Mouse (Mus musculus): ENCODE measurements at regions not wholly inside any gene's neighbourhood (a gene's known extent, or its start where the extent isn't known, plus 50 kb on each side); places are given as distances from the start of the nearest gene placed in this dataset.

DNA sequence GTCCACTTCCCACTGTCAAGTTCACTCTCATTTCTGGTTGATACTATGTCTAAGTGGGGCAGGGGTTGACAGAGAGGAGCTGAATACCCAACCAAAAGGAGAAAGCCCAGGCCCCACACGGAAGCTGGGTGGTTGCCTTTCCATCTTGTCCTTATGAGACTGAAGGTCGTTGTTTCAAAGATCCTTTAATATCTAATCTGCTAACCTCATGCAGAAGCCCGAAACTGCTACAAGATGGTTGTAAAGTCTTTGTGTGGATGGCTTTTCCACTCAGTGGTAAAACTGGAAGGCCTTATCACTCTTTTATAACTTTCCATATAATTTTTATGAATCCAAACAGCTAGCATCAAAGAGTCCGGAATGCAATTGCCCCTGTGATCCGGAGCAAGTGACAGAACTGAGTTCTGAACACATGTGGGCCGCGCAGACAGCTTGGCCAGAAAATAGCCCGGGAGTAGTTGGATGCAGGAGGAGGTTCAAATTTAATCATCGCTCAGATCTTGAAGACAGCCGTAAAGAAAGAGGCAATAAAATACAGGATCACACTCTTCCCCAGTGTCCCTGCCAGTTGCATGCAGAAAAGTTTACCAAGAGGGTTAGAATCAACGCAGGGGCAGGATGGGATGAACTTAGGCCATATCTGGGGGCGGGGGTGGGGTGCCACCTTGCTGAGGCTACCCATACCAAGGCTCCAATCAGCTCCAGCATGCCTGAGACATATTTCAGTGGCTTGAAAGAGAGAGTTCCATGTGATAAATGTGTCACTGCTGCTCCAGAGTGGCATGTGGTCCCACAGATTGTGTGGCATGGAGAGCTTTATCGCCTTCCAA lies 207.2 kb downstream of the 3110018I06Rik start:
- Histone ChIP-seq H3K4me3 (ENCODE audit: low read depth, low read length) (no peak overlapping the region), H3K36me3 (ENCODE audit: control insufficient read depth, insufficient read depth, low read length) (no peaks in the 10 kb centered on the region), H3K4me2 (replicated peaks; ENCODE audit: low read depth, low read length) (no peak overlapping the region), H3K9ac (replicated peaks; ENCODE audit: low read depth, low read length) (no peak overlapping the region), H3K9me3 (ENCODE audit: control insufficient read depth, low read depth, low read length) (no peaks in the 10 kb centered on the region), H3K27ac (ENCODE audit: low read length) (no peak overlapping the region), H3K27me3 (ENCODE audit: control insufficient read depth, insufficient read depth, low read length) (no peaks in the 10 kb centered on the region), H3K4me1 (ENCODE audit: control insufficient read depth, insufficient read depth, low read length) (no peaks in the 10 kb centered on the region)
- 83% methylated on average over 13 of the region's 13 CpGs for WGBS
- ATAC-seq (ENCODE audit: insufficient number of reproducible peaks, insufficient read depth, low FRiP score, low read depth): no peak

DNA sequence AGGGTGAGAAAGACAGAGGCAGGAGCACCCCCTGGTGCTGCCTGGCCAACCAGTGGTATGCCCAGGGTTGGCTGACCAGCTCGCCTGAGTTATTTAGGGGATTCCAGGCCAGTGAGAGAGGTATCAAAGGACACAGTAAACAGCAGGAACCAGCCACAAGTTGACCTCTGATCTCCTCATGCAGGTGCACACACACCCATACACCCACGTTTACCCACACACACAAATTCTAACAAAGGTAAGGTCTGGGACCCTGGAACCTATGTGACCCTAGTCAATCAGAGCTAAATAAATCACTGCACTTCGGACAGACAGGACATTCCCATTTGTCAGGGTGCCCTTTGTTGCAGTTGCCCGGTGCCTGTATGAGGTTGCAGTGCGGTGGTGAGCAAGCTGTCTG lies 211.9 kb downstream of the 3110018I06Rik start:
- 24% methylated on average over 5 of the region's 5 CpGs for whole genome bisulfite sequencing
- no peak overlapping the region for H3K9ac ChIP-seq (replicated peaks; ENCODE audit: low read depth, low read length)
- no peak overlapping the region for H3K4me2 ChIP-seq (replicated peaks; ENCODE audit: low read depth, low read length)
- H3K36me3 ChIP-seq (ENCODE audit: control insufficient read depth, insufficient read depth, low read length): no peaks in the 10 kb centered on the region
- H3K27me3 ChIP-seq (ENCODE audit: control insufficient read depth, insufficient read depth, low read length): no peaks in the 10 kb centered on the region
- H3K27ac ChIP-seq (ENCODE audit: low read length): no peak overlapping the region
- no peaks in the 10 kb centered on the region for H3K9me3 ChIP-seq (ENCODE audit: control insufficient read depth, low read depth, low read length)
- H3K4me3 ChIP-seq (ENCODE audit: low read depth, low read length): no peak overlapping the region
- H3K4me1 ChIP-seq (ENCODE audit: control insufficient read depth, insufficient read depth, low read length): no peaks in the 10 kb centered on the region
- no peak for ATAC-seq (ENCODE audit: insufficient number of reproducible peaks, insufficient read depth, low FRiP score, low read depth)

DNA sequence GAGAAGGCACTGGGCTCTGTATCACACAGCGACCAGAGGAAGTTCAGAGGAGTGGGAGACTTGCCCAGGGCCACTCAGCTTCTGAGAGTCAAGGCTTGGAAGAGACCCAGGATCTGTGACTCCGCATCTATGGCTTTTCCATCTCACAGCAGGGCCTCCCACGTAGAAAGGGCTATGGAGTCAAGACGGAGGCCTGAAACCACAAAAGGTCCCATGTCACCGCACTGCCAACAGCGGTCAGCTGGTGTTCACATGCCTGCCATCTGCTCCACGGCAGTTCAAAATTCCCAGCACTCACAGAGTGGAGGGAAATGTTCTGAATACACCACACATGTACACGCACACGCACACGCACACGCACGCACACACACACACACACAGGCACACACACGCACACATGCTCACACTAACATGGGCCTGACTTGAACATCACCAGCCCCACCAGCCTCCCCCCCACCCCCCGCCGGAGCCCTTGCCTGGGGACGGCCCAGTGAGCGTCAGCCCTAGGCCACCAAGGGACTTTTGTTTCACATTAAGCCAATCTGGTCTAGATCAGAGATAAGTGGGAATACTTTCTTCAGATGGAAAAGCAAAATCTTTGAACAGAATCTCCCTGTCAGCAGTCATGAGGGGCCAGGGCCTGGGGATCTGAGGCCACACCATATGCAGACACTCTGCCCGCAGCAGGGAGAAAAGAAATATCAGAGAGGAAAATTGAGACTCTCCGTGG lies 212.6 kb downstream of the 3110018I06Rik start:
- H3K4me3 ChIP-seq (ENCODE audit: low read depth, low read length): no peak overlapping the region
- H3K27me3 ChIP-seq (ENCODE audit: control insufficient read depth, insufficient read depth, low read length): no peaks in the 10 kb centered on the region
- no peaks in the 10 kb centered on the region for H3K36me3 ChIP-seq (ENCODE audit: control insufficient read depth, insufficient read depth, low read length)
- no peak overlapping the region for H3K9ac ChIP-seq (replicated peaks; ENCODE audit: low read depth, low read length)
- 74% methylated on average over 19 of the region's 19 CpGs for WGBS
- no peak overlapping the region for H3K4me2 ChIP-seq (replicated peaks; ENCODE audit: low read depth, low read length)
- no peak for ATAC-seq (ENCODE audit: insufficient number of reproducible peaks, insufficient read depth, low FRiP score, low read depth)
- H3K9me3 ChIP-seq (ENCODE audit: control insufficient read depth, low read depth, low read length): no peaks in the 10 kb centered on the region
- no peak overlapping the region for H3K27ac ChIP-seq (ENCODE audit: low read length)
- H3K4me1 ChIP-seq (ENCODE audit: control insufficient read depth, insufficient read depth, low read length): no peaks in the 10 kb centered on the region

DNA sequence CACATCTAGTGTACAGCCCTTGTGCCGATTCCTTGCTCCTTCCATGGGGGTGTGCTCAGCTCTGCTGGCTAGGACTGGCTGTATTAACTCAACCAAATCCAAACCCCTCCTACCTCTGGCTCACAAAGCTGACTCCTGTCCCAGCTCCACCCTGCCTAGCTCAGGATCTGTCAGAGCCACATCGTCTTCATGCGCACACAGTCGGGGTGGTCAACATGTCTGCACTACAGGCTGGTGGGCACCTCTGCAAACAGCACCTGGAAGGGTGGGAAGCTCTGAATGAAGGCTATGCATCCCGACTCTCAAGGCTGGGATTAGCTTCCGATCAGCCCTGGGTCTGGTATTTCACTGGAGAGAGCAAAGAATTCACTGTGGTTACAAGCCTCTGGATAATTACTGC lies 220.4 kb downstream of the 3110018I06Rik start:
- peaks cover 7% of the 10 kb centered on the region; the same call in 1 of the 2 replicates for H3K9me3 ChIP-seq (ENCODE audit: control insufficient read depth, low read depth, low read length)
- no peak overlapping the region for H3K9ac ChIP-seq (replicated peaks; ENCODE audit: low read depth, low read length)

DNA sequence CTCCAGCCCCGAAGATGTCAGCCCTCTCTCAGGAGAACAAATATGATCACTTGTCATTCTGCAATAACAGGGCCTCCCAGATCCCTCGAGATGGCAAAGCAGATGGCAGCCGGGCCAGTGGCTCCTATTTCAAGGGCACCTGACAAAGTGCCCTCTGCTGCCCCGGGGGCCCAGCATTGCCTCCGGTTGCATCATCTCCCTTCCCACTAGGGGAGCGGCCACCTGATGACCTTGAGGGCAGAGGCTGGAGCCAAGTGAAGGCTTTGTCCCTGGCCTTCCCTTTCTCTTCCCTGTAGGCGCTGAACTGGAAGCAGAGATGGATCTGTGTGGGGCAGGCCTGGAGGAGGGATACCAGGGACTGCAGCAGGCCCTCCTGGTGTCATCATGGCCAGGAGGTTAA lies 222.6 kb downstream of the 3110018I06Rik start:
- H3K27me3 ChIP-seq (ENCODE audit: control insufficient read depth, insufficient read depth, low read length): no peaks in the 10 kb centered on the region
- no peaks in the 10 kb centered on the region for H3K36me3 ChIP-seq (ENCODE audit: control insufficient read depth, insufficient read depth, low read length)
- H3K9me3 ChIP-seq (ENCODE audit: control insufficient read depth, low read depth, low read length): peaks cover 7% of the 10 kb centered on the region; the same call in 1 of the 2 replicates
- ATAC-seq (ENCODE audit: insufficient number of reproducible peaks, insufficient read depth, low FRiP score, low read depth): no peak
- no peak overlapping the region for H3K27ac ChIP-seq (ENCODE audit: low read length)
- H3K9ac ChIP-seq (replicated peaks; ENCODE audit: low read depth, low read length): no peak overlapping the region
- H3K4me2 ChIP-seq (replicated peaks; ENCODE audit: low read depth, low read length): no peak overlapping the region
- no peak overlapping the region for H3K4me3 ChIP-seq (ENCODE audit: low read depth, low read length)
- no peaks in the 10 kb centered on the region for H3K4me1 ChIP-seq (ENCODE audit: control insufficient read depth, insufficient read depth, low read length)
- WGBS: 52% methylated on average over 7 of the region's 7 CpGs

More for the DNA sequence above, 220.4 kb downstream of the 3110018I06Rik start:
- Histone ChIP-seq H3K36me3 (ENCODE audit: control insufficient read depth, insufficient read depth, low read length) (no peaks in the 10 kb centered on the region), H3K27me3 (ENCODE audit: control insufficient read depth, insufficient read depth, low read length) (no peaks in the 10 kb centered on the region), H3K4me2 (replicated peaks; ENCODE audit: low read depth, low read length) (no peak overlapping the region), H3K4me3 (ENCODE audit: low read depth, low read length) (no peak overlapping the region), H3K27ac (ENCODE audit: low read length) (no peak overlapping the region), H3K4me1 (ENCODE audit: control insufficient read depth, insufficient read depth, low read length) (no peaks in the 10 kb centered on the region)
- ATAC-seq (ENCODE audit: insufficient number of reproducible peaks, insufficient read depth, low FRiP score, low read depth): no peak
- WGBS: 84% methylated on average over 6 of the region's 6 CpGs

DNA sequence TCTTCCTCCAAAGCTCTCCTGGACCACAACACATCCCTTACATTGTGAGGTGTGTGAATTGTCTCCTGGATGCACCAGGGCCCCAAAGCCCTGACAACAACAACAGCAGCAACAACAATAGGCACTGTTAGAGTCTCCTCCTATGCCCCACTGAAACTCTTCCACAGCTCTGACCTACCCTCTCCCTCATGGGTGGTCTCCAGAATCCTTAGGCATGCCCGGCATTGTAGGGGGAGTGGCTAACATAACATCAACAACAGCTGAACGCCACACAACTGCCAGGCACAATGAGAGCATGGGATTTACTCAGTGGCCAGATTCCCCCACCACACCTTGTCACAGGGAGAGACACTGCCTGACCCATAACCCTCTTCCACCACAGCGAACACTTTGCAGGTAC lies 223.2 kb downstream of the 3110018I06Rik start:
- Histone ChIP-seq H3K36me3 (ENCODE audit: control insufficient read depth, insufficient read depth, low read length) (no peaks in the 10 kb centered on the region), H3K27ac (ENCODE audit: low read length) (no peak overlapping the region), H3K9me3 (ENCODE audit: control insufficient read depth, low read depth, low read length) (peaks cover 7% of the 10 kb centered on the region; the same call in 1 of the 2 replicates), H3K4me3 (ENCODE audit: low read depth, low read length) (no peak overlapping the region), H3K27me3 (ENCODE audit: control insufficient read depth, insufficient read depth, low read length) (no peaks in the 10 kb centered on the region), H3K4me1 (ENCODE audit: control insufficient read depth, insufficient read depth, low read length) (no peaks in the 10 kb centered on the region), H3K9ac (replicated peaks; ENCODE audit: low read depth, low read length) (no peak overlapping the region), H3K4me2 (replicated peaks; ENCODE audit: low read depth, low read length) (no peak overlapping the region)
- 44% methylated on average over 3 of the region's 3 CpGs for WGBS
- ATAC-seq (ENCODE audit: insufficient number of reproducible peaks, insufficient read depth, low FRiP score, low read depth): no peak

DNA sequence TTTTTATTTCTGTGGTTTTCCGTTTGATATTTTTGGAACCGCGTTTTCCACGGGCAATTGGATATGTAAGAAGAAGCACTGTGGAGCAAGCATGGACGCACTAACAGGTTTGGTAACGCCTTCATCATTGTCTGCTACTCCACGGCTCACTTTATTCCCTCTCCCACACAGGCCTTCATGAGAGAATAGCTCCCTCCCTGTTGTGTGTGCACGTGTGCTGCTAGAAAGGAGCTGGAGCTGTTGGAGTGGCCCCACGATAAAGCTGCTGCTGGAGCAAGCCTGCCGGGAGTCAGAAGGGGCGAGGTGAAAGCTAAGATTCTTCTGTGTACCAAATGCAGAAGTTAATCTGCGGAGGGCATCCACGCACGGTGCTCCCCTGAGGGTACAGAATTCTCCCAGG lies 224.8 kb downstream of the 3110018I06Rik start:
- H3K27me3 ChIP-seq (ENCODE audit: control insufficient read depth, insufficient read depth, low read length): no peaks in the 10 kb centered on the region
- WGBS: 65% methylated on average over 14 of the region's 14 CpGs
- no peak overlapping the region for H3K4me2 ChIP-seq (replicated peaks; ENCODE audit: low read depth, low read length)
- peaks cover 5% of the 10 kb centered on the region; the same call in 1 of the 2 replicates for H3K4me1 ChIP-seq (ENCODE audit: control insufficient read depth, insufficient read depth, low read length)
- ATAC-seq (ENCODE audit: insufficient number of reproducible peaks, insufficient read depth, low FRiP score, low read depth): no peak
- no peaks in the 10 kb centered on the region for H3K36me3 ChIP-seq (ENCODE audit: control insufficient read depth, insufficient read depth, low read length)
- no peak overlapping the region for H3K27ac ChIP-seq (ENCODE audit: low read length)
- H3K9ac ChIP-seq (replicated peaks; ENCODE audit: low read depth, low read length): no peak overlapping the region
- H3K4me3 ChIP-seq (ENCODE audit: low read depth, low read length): no peak overlapping the region
- H3K9me3 ChIP-seq (ENCODE audit: control insufficient read depth, low read depth, low read length): no peaks in the 10 kb centered on the region

DNA sequence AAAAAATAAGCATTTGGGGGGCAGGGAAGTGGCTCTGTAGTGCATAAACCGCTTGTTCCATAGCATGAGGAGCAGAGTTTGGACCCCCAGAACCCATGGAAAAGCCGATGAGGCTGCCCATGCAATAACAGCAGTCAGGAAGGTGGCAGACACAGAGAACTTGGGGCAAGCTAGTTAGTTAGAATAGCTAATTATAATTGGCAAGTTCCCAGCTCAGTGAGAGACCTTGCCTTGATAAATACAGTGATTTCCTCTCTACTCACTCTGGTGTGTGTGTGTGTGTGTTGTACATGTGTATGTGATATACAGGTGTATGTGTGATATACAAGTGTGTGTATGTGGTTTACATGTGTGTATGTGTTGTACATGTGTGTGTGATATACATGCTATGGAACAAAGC lies 226.4 kb downstream of the 3110018I06Rik start:
- H3K27ac ChIP-seq (ENCODE audit: low read length): no peak overlapping the region
- WGBS: 90% methylated on average over 2 of the region's 2 CpGs
- no peak overlapping the region for H3K4me3 ChIP-seq (ENCODE audit: low read depth, low read length)
- H3K4me2 ChIP-seq (replicated peaks; ENCODE audit: low read depth, low read length): no peak overlapping the region
- H3K9me3 ChIP-seq (ENCODE audit: control insufficient read depth, low read depth, low read length): no peaks in the 10 kb centered on the region
- H3K9ac ChIP-seq (replicated peaks; ENCODE audit: low read depth, low read length): no peak overlapping the region
- no peak for ATAC-seq (ENCODE audit: insufficient number of reproducible peaks, insufficient read depth, low FRiP score, low read depth)
- H3K4me1 ChIP-seq (ENCODE audit: control insufficient read depth, insufficient read depth, low read length): peaks cover 7% of the 10 kb centered on the region; the same call in 1 of the 2 replicates
- no peaks in the 10 kb centered on the region for H3K36me3 ChIP-seq (ENCODE audit: control insufficient read depth, insufficient read depth, low read length)
- H3K27me3 ChIP-seq (ENCODE audit: control insufficient read depth, insufficient read depth, low read length): no peaks in the 10 kb centered on the region

Data from stomach, embryonic 14.5 days (tissue).